Mouse (Mus musculus) layer of hippocampus, adult 2 months (tissue): ENCODE data around the gene Rufy4. TPM values are rescaled to one million over a fixed set of nuclear protein-coding genes. Genes with fewer than 3 reads are reported as not detected.
"Not testable (repeated sequence)": the region's sequence is repeated elsewhere in the genome, so short reads cannot be mapped to it uniquely, and the experiment has no call there.

ENCODE experiments used
- DNase-seq, 2 experiments: peaks; one replicate each; pipeline ENCODE4 v3.0.0; 2022; ENCODE audit warnings: low spot score in 2 of 2
- H3K27ac ChIP-seq: fragments of 200-600 bp; 2 replicates; pipeline ENCODE4 v1.8.1; 2022
- H3K4me3 ChIP-seq: fragments of 200-600 bp; 2 replicates; pipeline ENCODE4 v1.8.1; 2022; ENCODE audit warnings: mild to moderate bottlenecking
- CTCF ChIP-seq: fragments of 200-600 bp; conservative IDR thresholded peaks from 2 replicates; pipeline ENCODE4 v1.8.1; 2022; ENCODE audit warnings: antibody characterized with exemption, mild to moderate bottlenecking, moderate library complexity
- total RNA-seq, 2 experiments: library from RNA; stranded (reverse); gene quantifications; 2 replicates each; pipeline ENCODE4 v1.2.3; 2021

Gene Rufy4
- total RNA-seq, 2 experiments from 2014 or later: 0.25 TPM; not detected in 1

DNA sequence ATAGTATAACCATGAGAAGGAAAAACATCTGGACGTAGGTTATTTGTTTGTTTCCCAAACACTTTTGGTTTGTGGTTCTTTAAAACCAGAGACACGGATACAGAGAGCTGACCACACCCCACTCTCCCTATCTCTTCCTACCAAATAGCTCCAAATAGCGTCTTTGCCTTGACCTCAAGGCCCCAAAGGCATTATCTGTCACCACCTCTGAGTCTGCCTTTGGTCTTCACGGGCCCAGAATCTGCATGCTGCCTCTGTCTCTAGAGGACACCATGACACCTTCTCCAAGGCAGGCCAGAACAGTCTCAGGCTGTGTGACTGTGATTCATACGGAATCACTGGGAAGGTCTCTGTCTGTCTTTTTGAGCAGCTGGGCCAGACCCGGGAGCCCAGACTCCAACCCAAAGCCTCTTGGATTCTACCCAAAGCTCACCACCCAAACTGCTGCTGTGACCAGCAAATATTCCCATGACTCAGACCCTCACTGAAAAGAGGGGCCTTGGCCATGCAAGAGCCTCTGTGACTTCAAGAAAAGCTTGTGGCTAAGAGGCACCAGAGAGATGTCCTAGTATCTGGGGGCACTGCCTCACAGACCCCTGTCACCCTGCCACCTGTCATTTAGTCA, 10.1 kb downstream of the Rufy4 start:
- no peak for DNase-seq
- Histone ChIP-seq H3K27ac (no peak overlapping the region), H3K4me3 (no peak overlapping the region)
- no peak for TF ChIP-seq CTCF

DNA sequence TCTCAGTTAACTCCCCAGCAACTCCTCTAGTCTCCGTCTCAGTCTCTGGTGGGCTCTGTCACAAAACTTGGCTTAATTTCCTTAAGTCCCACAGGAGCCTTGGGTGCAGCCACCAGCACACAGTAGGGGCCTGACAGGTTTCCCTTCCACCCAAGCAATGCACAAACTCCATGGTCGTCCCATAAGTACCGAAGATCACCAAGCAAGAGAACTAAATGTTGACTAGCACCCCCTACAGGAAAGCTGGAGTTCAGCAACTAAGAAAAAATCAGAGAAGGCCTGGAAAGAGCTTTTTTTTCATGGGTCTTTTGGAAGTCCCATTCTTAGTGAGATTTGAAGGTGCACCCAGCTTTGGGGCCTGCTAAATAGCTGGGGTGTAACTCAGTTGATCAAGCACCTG, 14.1 kb downstream of the Rufy4 start:
- TF ChIP-seq CTCF: peak; percentile 79
- Histone ChIP-seq H3K4me3 (no peak overlapping the region), H3K27ac (no peak overlapping the region)
- no peak for DNase-seq

DNA sequence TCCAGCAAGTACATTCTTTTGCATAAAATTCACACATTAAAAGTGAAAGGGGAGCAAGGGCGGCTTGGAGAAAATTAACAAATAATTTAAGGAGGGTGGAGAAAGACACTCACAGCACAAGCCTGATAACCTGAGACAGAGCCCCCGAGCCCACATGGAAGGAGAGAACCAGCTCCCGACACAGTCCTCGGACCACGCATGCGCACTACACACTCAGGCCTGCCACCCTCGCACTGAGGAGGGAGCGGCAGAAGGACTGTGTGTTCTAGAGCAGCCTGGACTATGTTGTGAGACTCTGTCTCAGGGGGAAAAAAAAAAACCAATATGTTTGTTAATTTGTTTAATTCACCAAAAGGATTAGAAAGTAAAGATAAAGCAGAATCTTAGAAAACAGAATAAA, 16.4 kb downstream of the Rufy4 start:
- no peak for TF ChIP-seq CTCF
- Histone ChIP-seq H3K4me3 (no peak overlapping the region; the same call in 1 of the 2 replicates), H3K27ac (peak overlapping the region; percentile 43; the same call in 1 of the 2 replicates)
- peak; percentile 50 for DNase-seq

- DNase-seq: no peak
- Histone ChIP-seq H3K4me3 (no peak overlapping the region), H3K27ac (no peak overlapping the region)
- TF ChIP-seq CTCF: no peak
These were observed 24.0 kb downstream of the Rufy4 start for GRCm38 (mm10) chr1:74149106-74149885.

- Histone ChIP-seq H3K4me3 (no peak overlapping the region), H3K27ac (no peak overlapping the region)
- no peak for TF ChIP-seq CTCF
- DNase-seq: no peak
These were observed 24.8 kb downstream of the Rufy4 start for GRCm38 (mm10) chr1:74150101-74150500.

- no peak overlapping the region for H3K27ac ChIP-seq
- no peak for TF ChIP-seq CTCF
- no peak for DNase-seq
- no peak overlapping the region for H3K4me3 ChIP-seq
These were observed 25.8 kb downstream of the Rufy4 start for GRCm38 (mm10) chr1:74151091-74151490.

GRCm38 (mm10) chr1:74153461-74154184, 28.3 kb downstream of the Rufy4 start, which contains the start of gene Cxcr2:
TSS of gene Cxcr2 (plus strand) at chr1:74153989.
- no peak for DNase-seq
- no peak for TF ChIP-seq CTCF
- Histone ChIP-seq H3K27ac (no peak within 1 kb of the TSS), H3K4me3 (no peak within 1 kb of the TSS)

DNA sequence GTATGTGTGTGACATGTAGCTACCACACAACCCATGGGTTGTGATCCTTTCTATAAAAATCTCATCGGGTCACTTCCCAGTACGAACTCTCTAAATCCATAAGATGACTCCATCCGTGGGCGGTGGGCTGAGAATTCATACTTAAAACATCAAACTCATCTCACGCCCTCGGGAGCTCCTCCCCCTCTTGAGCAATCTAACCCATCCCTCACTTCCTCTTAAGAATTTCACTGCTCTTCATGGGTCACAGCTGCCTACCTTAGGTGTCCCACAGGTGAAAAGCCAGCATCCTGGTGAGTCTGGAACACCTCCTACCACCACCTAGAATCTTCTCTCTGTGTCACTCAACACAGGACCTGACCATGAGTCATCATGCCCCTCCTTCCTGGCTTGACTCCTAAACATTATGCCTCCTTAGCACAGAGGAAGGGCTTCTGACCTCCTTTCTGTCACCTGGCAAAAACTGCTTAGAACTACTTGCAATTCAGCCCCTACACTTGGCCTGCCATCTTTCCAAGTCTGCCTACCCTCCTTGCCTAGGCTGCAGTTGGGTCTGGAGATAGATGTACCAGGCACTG, 30.2 kb downstream of the Rufy4 start:
- no peak for TF ChIP-seq CTCF
- Histone ChIP-seq H3K27ac (no peak overlapping the region), H3K4me3 (no peak overlapping the region)
- DNase-seq: no peak

- DNase-seq: no peak
- no peak overlapping the region for H3K27ac ChIP-seq
- no peak overlapping the region for H3K4me3 ChIP-seq
- no peak for TF ChIP-seq CTCF
These were observed 31.1 kb downstream of the Rufy4 start for GRCm38 (mm10) chr1:74156381-74156910.

- not testable (repeated sequence) for H3K4me3 ChIP-seq, DNase-seq, H3K27ac ChIP-seq
These were observed 34.3 kb downstream of the Rufy4 start for GRCm38 (mm10) chr1:74159613-74160012.

- Histone ChIP-seq H3K27ac (no peak overlapping the region), H3K4me3 (no peak overlapping the region)
- DNase-seq: no peak
- TF ChIP-seq CTCF: no peak
These were observed 34.7 kb downstream of the Rufy4 start for GRCm38 (mm10) chr1:74160036-74160435.

- Histone ChIP-seq H3K27ac (no peak overlapping the region), H3K4me3 (no peak overlapping the region)
- no peak for DNase-seq
- no peak for TF ChIP-seq CTCF
These were observed 41.8 kb downstream of the Rufy4 start for GRCm38 (mm10) chr1:74167136-74167535.

DNA sequence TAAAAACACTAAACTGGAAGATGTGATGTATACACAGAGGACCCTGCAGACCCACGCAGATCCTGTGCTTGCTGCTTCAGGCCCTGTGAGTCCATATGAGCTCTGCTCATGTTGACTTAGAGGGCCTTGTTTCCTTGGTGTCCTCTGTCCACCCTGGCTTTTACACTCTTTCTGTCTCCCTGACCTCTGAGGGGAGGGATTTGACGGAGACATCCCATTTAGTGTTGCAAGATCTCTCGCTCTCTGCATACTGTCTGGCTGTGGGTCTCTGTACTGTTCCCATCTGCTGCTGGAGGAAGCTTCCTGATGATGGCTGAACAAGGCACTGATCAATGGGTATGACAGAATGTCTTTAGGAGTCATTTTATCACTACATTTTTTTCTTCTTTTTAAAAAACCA, 44.4 kb downstream of the Rufy4 start:
- no peak overlapping the region for H3K27ac ChIP-seq
- TF ChIP-seq CTCF: no peak
- no peak overlapping the region for H3K4me3 ChIP-seq
- DNase-seq: no peak
